Mouse (Mus musculus) C2C12 (cell line): ENCODE measurements around the gene Ptgfrn. TPM values are rescaled to one million over a fixed set of nuclear protein-coding genes. Genes with fewer than 3 reads are reported as not detected.
A peak's percentile ranks its signal among the peaks of the same experiment; 100 is the strongest.

ENCODE experiments used
- H3K27me3 ChIP-seq: one replicate; pipeline ENCODE4 v1.6.1; 2011; ENCODE audit not compliant: control insufficient read depth, insufficient read depth, insufficient read length
- H3K36me3 ChIP-seq: one replicate; pipeline ENCODE4 v1.6.1; 2011; ENCODE audit not compliant: control insufficient read depth, insufficient read depth
- H3K4me3 ChIP-seq: one replicate; pipeline ENCODE4 v1.5.1; 2011; ENCODE audit warnings: mild to moderate bottlenecking, control low read depth; ENCODE audit not compliant: poor library complexity, insufficient read depth, severe bottlenecking
- H3K79me2 ChIP-seq: one replicate; pipeline ENCODE4 v1.6.1; 2011; ENCODE audit not compliant: control insufficient read depth, insufficient read depth
- H3K79me3 ChIP-seq: one replicate; pipeline ENCODE4 v1.6.1; 2011; ENCODE audit warnings: low read depth, control low read depth
- H3ac ChIP-seq: one replicate; pipeline ENCODE3; 2011; ENCODE audit warnings: low read depth; ENCODE audit not compliant: control insufficient read depth, insufficient read length
- CEBPB ChIP-seq: IDR thresholded peaks from one replicate; pipeline ENCODE4 v1.6.1; 2011; ENCODE audit warnings: low read depth, mild to moderate bottlenecking, control low read depth, moderate library complexity
- CTCF ChIP-seq: IDR thresholded peaks from one replicate; pipeline ENCODE4 v1.5.1; 2011; ENCODE audit not compliant: control insufficient read depth, insufficient read depth, insufficient read length
- FOSL1 ChIP-seq: IDR thresholded peaks from one replicate; pipeline ENCODE4 v1.8.0; 2011; ENCODE audit warnings: mild to moderate bottlenecking, low read length; ENCODE audit not compliant: poor library complexity, insufficient read depth, severe bottlenecking
- MAX ChIP-seq: IDR thresholded peaks from one replicate; pipeline ENCODE4 v1.6.1; 2011; ENCODE audit warnings: mild to moderate bottlenecking, control low read depth
- MYOD1 ChIP-seq: IDR thresholded peaks from one replicate; pipeline ENCODE4 v1.6.1; 2011; ENCODE audit warnings: low read depth; ENCODE audit not compliant: control insufficient read depth, insufficient read length
- MYOG ChIP-seq: IDR thresholded peaks from one replicate; pipeline ENCODE4 v1.6.1; 2011; ENCODE audit not compliant: control insufficient read depth, insufficient read length; ENCODE audit errors: extremely low read depth
- USF1 ChIP-seq: IDR thresholded peaks from one replicate; pipeline ENCODE4 v1.6.1; 2011; ENCODE audit warnings: low read depth, mild to moderate bottlenecking, control low read depth, moderate library complexity
- long read RNA-seq, 2 experiments: library from polyadenylated mRNA; unstranded; transcript quantifications; one replicate each; pipeline ENCODE4 v2.0.0; 2019 to 2020
- polyA plus RNA-seq: library from polyadenylated mRNA; unstranded; fragments of >200 nt; fragmentation: generic; extraction: Trizol; gene quantifications from one replicate; pipeline ENCODE4 v1.2.1, GENCODE M21; 2012; ENCODE audit warnings: missing spikeins

The Ptgfrn gene
- polyA plus RNA-seq, result 42.8 TPM
- long read RNA-seq, experiment 1, partial matches to known transcripts, result 1 of 19 reads
- long read RNA-seq, experiment 1, other reads (novel, unspliced or antisense), result 18 of 19 reads
- long read RNA-seq, experiment 2, full-length matches to known transcripts, result 5 of 17 reads
- long read RNA-seq, experiment 2, partial matches to known transcripts, result 1 of 17 reads
- long read RNA-seq, experiment 2, other reads (novel, unspliced or antisense), result 11 of 17 reads

DNA sequence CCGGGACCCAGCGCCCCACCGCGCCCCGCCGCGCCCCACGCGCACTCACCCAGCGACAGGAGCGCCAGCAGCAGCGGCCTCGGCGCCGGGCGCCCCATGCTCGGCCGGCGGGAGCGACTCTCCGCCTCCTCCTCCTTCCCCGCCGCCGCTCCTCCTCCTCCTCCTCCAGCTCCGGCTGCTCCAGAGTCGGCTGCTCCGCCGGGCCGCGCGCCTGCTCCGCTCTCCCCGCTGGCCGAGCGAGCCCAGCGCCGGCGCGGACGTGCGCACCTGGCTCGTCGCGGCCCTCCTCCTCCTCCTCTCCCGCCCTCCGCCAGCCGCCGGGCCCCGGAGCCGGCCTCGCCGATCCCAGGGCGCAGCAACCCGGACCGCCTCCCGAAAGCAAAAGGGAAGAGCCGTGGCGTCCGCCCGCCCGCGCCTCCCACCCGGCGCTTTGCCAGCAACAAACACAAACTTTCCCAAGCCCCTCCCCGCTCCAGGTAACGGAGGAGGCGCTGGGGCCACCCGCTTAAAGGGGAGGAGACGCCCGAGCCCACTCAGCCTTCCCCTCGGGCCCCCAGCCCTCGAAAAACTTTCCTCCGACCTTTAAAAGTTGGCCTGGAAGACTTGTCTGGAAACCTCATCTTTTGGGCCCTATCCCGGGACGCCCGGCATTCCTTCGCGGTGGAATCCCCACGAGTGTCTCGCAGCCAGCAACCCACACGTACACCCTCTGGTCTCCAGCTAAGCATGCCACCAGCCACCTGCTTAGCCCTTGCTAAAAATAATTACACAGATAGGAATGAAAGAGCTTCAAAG lies at the start of gene Ptgfrn:
Gene Ptgfrn (minus strand): TSS at position 236 of the 795 bp plus-strand sequence.
- no peaks in the 10 kb centered on the region for H3K27me3 ChIP-seq
- H3K79me2 ChIP-seq, result peaks cover 35% of the 10 kb centered on the region
- no peaks in the 10 kb centered on the region for H3K36me3 ChIP-seq
- H3K79me3 ChIP-seq, result peaks cover 11% of the 10 kb centered on the region
- peak within 1 kb of the TSS; percentile 89 for H3ac ChIP-seq
- TF ChIP-seq MYOD1 (no peak), USF1 (no peak), CTCF (no peak), CEBPB (no peak), MYOG (no peak), MAX (no peak), FOSL1 (no peak)
- peak within 1 kb of the TSS; percentile 51 for H3K4me3 ChIP-seq

DNA sequence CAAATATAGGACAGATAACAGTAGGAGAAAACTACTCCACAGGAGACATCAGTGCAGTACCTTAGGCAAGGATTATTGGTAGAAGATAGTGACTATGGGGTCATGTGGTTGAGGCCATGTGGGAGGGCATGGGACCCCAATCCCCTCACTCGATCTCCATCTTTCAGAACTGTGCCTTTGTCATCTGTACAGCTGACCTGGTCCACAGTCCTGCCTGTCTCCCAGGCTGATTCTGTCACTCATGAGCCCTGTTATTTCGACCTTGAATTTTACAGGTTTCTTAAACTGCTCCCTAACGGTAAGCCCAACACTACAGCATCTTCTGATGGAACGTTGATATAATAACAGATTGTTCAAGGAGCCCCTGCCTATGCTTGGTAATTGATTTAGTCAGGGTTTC lies 49.6 kb upstream of the Ptgfrn start:
- H3K79me3 ChIP-seq, result no peaks in the 10 kb centered on the region
- no peaks in the 10 kb centered on the region for H3K36me3 ChIP-seq
- H3ac ChIP-seq, result no peak overlapping the region
- H3K4me3 ChIP-seq, result no peak overlapping the region
- H3K27me3 ChIP-seq, result no peaks in the 10 kb centered on the region
- TF ChIP-seq MYOD1 (no peak), MAX (no peak), FOSL1 (no peak), USF1 (no peak), CEBPB (no peak)
- no peaks in the 10 kb centered on the region for H3K79me2 ChIP-seq

DNA sequence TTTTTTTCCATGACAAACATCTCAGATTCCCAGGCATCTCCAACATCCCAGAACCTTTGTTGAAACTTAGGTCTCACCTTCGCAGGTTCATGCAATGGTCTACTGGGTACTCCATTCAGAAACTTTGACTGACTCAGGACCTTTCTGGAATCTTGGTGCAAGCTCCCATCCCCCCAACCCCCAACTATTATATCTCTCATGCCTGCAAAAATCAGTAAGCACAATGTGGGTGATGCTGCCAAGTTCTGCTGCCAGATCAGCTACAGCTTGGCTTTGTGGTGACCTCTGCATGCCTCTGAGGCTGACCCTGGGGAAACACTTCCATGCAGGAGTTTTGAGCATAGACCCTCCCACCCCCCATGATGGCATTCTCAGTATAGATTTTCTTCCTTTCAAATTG lies 44.0 kb upstream of the Ptgfrn start:
- no peaks in the 10 kb centered on the region for H3K27me3 ChIP-seq

DNA sequence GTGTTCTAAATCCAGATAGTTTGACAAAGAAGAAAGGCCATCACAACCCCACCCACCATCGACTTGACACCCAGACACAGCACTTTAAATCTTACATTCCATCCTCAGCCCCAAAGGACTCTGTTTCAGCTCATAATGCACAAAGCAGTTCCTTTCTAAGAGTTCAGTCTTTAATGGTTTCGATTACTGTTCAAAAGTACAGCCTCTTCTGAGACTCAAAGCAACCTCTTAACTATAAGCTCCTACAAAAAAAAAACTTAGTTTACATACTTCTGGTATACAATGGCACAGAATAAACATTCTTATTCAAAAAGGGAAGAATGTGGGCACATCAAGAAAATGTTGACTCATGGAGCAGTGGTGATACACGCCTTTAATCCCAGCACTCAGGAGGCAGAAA lies 43.3 kb upstream of the Ptgfrn start:
- TF ChIP-seq MYOG (no peak), CEBPB (no peak), USF1 (no peak), MYOD1 (no peak), CTCF (no peak), FOSL1 (no peak), MAX (no peak)
- H3ac ChIP-seq, result no peak overlapping the region

More for the DNA sequence above, 44.0 kb upstream of the Ptgfrn start:
- TF ChIP-seq MYOD1, result no peak
- TF ChIP-seq CEBPB, result no peak
- H3K36me3 ChIP-seq, result no peaks in the 10 kb centered on the region
- no peaks in the 10 kb centered on the region for H3K79me2 ChIP-seq
- no peaks in the 10 kb centered on the region for H3K79me3 ChIP-seq
- H3K4me3 ChIP-seq, result no peak overlapping the region
- H3ac ChIP-seq, result no peak overlapping the region

DNA sequence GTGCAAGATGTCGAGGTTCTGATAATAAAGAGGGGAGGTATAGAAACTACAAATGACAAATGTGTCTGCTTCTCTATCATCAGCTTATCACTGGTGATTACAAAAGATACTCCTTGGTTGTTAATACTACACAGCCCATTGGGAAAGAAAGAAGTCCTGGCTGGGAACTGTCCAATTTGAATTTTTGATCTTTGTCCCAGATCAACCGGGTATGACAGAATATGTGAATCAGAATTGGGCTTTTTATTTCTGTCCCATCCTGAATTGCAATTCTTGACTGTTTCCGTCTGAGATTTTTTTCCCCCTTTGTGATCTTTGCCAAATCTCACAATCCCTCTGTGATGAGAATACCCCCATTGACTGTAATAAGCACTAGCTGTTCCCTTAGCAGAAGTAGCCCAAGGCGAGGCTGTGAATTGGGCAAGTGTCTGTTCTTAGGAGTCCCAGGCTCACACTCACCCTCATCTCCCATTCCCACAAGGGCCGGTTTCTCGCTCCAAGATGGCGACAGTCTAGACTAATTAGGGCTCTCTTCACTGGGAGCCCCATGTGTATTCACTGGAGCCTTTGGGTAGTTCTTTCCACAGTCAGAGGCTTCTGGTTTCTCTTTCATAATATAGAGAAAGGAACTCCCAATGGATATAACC lies 36.2 kb upstream of the Ptgfrn start:
- Histone ChIP-seq H3K27me3 (no peaks in the 10 kb centered on the region), H3K36me3 (no peaks in the 10 kb centered on the region), H3K79me2 (no peaks in the 10 kb centered on the region), H3K79me3 (no peaks in the 10 kb centered on the region), H3K4me3 (no peak overlapping the region), H3ac (no peak overlapping the region)
- no peak for TF ChIP-seq MYOG
- no peak for TF ChIP-seq MAX
- no peak for TF ChIP-seq USF1
- TF ChIP-seq MYOD1, result no peak
- TF ChIP-seq CEBPB, result no peak
- no peak for TF ChIP-seq CTCF
- no peak for TF ChIP-seq FOSL1

More for the DNA sequence above, 43.3 kb upstream of the Ptgfrn start:
- H3K36me3 ChIP-seq, result no peaks in the 10 kb centered on the region
- H3K27me3 ChIP-seq, result no peaks in the 10 kb centered on the region
- no peaks in the 10 kb centered on the region for H3K79me3 ChIP-seq
- H3K4me3 ChIP-seq, result no peak overlapping the region
- no peaks in the 10 kb centered on the region for H3K79me2 ChIP-seq
